Mouse (Mus musculus) liver, adult 2 months (tissue): ENCODE measurements at regions not wholly inside any gene's neighbourhood (a gene's known extent, or its start where the extent isn't known, plus 50 kb on each side); places are given as distances from the start of the nearest gene placed in this dataset.

Source experiments
- CTCF ChIP-seq: fragments of 200-500 bp; IDR thresholded peaks from 2 replicates; pipeline ENCODE4 v1.5.1; 2011; ENCODE audit warnings: low read depth, low read length, control low read depth
- POLR2A ChIP-seq: fragments of 200-500 bp; IDR thresholded peaks from 2 replicates; pipeline ENCODE4 v1.6.1; 2011; ENCODE audit warnings: low read length, control low read depth; ENCODE audit not compliant: insufficient read depth; ENCODE audit errors: extremely low read depth

- no peak for TF ChIP-seq POLR2A
- TF ChIP-seq CTCF = no peak
Measured at GRCm38 (mm10) chr9:41585012-41585411, 423.5 kb upstream of the Ubash3b start.
